Mouse (Mus musculus): ENCODE measurements around the gene Phf21a. TPM values are rescaled to one million over a fixed set of nuclear protein-coding genes. Genes with fewer than 3 reads are reported as not detected.
"Not testable (repeated sequence)": the region's sequence is repeated elsewhere in the genome, so short reads cannot be mapped to it uniquely, and the experiment has no call there.

The Phf21a gene
- polyA plus RNA-seq, 1 experiment: 25.3 TPM

DNA sequence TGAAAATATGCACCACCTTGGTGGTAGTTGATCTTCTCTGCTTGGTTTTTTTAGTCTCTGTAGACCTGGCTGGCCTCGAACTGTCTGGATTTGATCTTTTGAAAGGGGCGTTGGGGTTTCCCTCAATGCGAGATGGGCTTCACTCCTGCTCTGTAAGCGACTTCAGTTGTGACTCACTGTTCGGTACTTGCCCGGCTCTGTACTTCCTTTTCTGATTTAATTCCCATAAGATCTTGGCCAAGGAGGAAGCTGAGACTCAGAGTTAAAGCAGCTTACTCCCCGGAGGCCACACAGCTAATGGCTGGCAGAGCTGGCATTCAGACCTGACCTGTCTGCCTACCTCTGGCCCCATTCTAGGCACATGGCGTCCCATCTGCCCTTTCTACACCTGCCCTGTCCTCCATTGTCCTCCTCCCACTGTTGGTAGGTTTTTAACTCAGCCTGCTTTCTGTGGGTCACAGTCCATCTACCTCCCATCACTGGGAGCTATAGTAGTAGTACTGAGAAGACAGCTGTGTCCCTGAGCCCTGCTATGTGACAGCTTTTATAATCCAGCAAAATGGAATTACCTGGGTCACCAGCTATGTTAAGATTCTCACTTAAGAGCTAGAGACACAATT is 27.5 kb upstream of the Phf21a start:
- no peak overlapping the region for H3K27ac ChIP-seq (replicated peaks; ENCODE audit: low read depth, low read length)
- no peak overlapping the region for H3K4me3 ChIP-seq (ENCODE audit: insufficient read depth, low read depth, low read length)
- H3K4me1 ChIP-seq (ENCODE audit: control insufficient read depth, insufficient read depth, insufficient read length, low read length): no peaks in the 10 kb centered on the region

DNA sequence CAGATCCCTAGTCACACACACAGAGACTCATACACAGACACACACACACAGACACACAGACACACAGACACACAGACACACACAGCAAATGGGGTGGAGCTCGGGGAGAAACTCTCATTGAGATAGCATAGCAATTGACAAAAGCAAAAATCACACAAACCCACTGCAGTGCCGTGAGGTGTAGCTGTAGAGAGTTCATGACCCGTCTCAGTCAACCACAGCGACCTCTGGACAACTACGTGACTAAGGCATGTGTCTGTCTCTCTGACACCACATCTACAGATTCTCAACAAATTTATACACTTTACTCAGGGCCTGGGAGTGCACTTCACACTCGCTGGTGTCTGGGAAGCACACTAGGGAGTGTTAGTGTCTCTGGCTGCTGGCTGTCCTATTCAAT is 27.0 kb upstream of the Phf21a start:
- no peak overlapping the region for H3K27ac ChIP-seq (replicated peaks; ENCODE audit: low read depth, low read length)
- no peaks in the 10 kb centered on the region for H3K4me1 ChIP-seq (ENCODE audit: control insufficient read depth, insufficient read depth, insufficient read length, low read length)
- H3K4me3 ChIP-seq (ENCODE audit: insufficient read depth, low read depth, low read length): no peak overlapping the region

DNA sequence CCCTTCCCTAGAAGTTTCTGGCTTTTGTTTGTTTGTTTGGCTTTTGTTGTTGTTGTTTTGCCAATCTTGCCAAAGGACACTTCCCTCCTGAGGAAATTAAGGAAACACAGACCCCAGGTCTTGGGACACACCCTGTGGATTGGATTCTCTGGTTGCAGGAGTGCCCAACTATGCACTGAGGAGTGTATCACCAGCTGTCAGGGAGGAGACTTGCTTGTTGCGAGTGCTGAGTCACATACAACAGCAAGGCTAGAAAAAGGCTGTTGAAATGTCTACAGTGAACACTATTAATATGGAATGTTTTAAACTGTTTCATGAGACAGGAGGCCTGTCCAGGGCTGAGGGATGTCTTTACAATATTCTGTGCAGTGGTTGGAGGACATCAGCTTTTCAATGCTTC is 26.0 kb upstream of the Phf21a start:
- no peaks in the 10 kb centered on the region for H3K4me1 ChIP-seq (ENCODE audit: control insufficient read depth, insufficient read depth, insufficient read length, low read length)
- H3K4me3 ChIP-seq (ENCODE audit: insufficient read depth, low read depth, low read length): no peak overlapping the region
- H3K27ac ChIP-seq (replicated peaks; ENCODE audit: low read depth, low read length): no peak overlapping the region

DNA sequence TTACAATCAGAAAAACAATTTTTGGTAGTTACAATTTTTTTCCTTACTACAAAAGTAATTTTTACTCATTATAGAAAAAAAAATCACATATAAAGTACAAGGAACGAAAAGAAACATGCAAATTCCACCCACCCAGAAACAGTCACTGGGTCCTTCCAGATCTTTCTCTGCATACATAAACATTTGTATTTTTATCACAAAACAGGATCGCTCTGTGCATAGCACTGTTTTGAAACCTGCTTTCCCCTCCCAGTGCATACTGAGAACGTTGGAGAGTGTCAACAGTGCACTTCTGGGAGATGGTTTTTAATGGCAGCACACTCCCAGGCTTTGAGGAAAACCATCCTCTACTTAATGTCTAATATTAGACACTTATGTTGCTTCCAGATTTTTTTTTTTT is 25.3 kb upstream of the Phf21a start:
- no peak overlapping the region for H3K4me3 ChIP-seq (ENCODE audit: insufficient read depth, low read depth, low read length)
- H3K27ac ChIP-seq (replicated peaks; ENCODE audit: low read depth, low read length): no peak overlapping the region
- no peaks in the 10 kb centered on the region for H3K4me1 ChIP-seq (ENCODE audit: control insufficient read depth, insufficient read depth, insufficient read length, low read length)

- Histone ChIP-seq H3K4me1 (ENCODE audit: control insufficient read depth, insufficient read depth, insufficient read length, low read length) (no peaks in the 10 kb centered on the region), H3K4me3 (ENCODE audit: insufficient read depth, low read depth, low read length) (no peak overlapping the region)
These were observed 23.3 kb upstream of the Phf21a start for GRCm38 (mm10) chr2:92069630-92070029.

DNA sequence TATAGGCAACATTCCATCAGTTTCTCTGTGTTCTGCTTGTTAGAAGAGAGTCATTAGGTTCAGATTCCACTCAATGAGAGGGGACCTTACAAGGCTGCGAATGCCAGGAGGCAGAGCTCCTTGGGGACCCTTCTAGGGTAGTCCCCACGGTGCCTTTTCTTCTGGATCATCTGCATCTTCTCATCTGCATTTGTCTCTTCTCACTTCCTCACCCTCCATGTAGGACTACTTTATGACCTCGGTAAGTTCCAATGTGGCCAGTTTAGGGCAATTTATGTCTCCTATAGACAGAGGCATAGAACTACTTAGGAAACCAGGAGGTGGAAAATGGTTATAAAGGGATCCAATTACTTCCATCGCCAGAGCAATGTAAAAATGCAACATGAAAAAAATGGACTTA is 21.8 kb upstream of the Phf21a start:
- Histone ChIP-seq H3K4me1 (ENCODE audit: control insufficient read depth, insufficient read depth, insufficient read length, low read length) (no peaks in the 10 kb centered on the region), H3K27ac (replicated peaks; ENCODE audit: low read depth, low read length) (no peak overlapping the region), H3K4me3 (ENCODE audit: insufficient read depth, low read depth, low read length) (no peak overlapping the region)

More at GRCm38 (mm10) chr2:92069630-92070029, 23.3 kb upstream of the Phf21a start:
- H3K27ac ChIP-seq (replicated peaks; ENCODE audit: low read depth, low read length): no peak overlapping the region

DNA sequence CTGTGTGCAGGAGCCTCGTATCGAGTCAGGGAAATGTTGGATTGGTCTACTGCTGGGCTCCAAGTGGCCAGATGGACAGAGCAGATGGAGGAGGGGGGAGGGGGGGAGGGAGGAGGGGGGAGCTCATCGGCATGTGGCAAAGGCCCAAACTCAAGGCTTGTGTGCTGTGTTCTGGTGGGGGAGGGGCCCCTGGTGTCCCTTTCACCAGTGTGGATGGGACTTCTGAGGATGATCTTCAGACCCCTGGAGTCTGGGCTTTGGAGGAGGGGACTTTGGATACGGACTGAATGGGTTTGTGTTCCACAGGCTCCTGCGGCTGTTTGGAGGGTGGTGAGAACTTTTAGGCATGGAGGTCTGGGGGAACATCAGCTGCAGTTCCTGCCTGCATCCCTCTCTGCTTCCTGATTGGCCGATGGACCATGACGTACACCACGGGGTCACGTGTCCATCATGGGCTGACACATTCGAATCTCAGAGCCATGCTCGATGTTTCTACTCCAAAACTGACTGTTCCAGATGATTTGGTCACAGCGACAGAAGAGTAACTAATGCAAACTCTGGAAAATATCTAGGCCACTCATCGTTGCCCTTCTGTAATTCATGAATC is 16.7 kb upstream of the Phf21a start:
- Histone ChIP-seq H3K27ac (replicated peaks; ENCODE audit: low read depth, low read length) (no peak overlapping the region), H3K4me1 (ENCODE audit: control insufficient read depth, insufficient read depth, insufficient read length, low read length) (no peaks in the 10 kb centered on the region), H3K4me3 (ENCODE audit: insufficient read depth, low read depth, low read length) (no peak overlapping the region)

DNA sequence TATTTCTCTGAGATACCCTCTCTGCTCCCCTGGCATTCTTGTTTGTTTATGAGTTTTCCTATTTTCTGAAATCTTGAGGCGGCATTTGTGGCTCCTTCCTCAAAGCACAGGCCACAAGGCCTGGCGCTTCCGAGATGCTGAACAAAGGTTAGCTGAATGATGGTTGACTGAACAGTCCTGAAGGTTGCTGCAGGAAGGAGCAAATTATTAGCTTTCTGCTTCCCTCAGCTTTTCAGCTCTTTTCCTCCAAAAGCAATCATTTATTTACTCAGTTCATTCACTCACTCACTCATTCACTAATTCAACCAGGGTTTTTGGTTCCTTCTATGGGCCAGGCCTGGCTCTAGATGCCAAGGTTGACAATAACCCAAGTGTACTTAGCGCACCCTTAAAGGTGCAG is 10.7 kb upstream of the Phf21a start:
- H3K27ac ChIP-seq (replicated peaks; ENCODE audit: low read depth, low read length): no peak overlapping the region
- H3K4me3 ChIP-seq (ENCODE audit: insufficient read depth, low read depth, low read length): no peak overlapping the region
- H3K4me1 ChIP-seq (ENCODE audit: control insufficient read depth, insufficient read depth, insufficient read length, low read length): no peaks in the 10 kb centered on the region

- Histone ChIP-seq H3K4me3 (ENCODE audit: insufficient read depth, low read depth, low read length) (no peak overlapping the region), H3K27ac (replicated peaks; ENCODE audit: low read depth, low read length) (no peak overlapping the region), H3K4me1 (ENCODE audit: control insufficient read depth, insufficient read depth, insufficient read length, low read length) (no peaks in the 10 kb centered on the region)
These were observed 7.2 kb upstream of the Phf21a start for GRCm38 (mm10) chr2:92085721-92086120.

- Histone ChIP-seq H3K4me3 (ENCODE audit: insufficient read depth, low read depth, low read length) (no peak overlapping the region), H3K4me1 (ENCODE audit: control insufficient read depth, insufficient read depth, insufficient read length, low read length) (no peaks in the 10 kb centered on the region), H3K27ac (replicated peaks; ENCODE audit: low read depth, low read length) (no peak overlapping the region)
These were observed 5.9 kb upstream of the Phf21a start for GRCm38 (mm10) chr2:92087065-92087464.

DNA sequence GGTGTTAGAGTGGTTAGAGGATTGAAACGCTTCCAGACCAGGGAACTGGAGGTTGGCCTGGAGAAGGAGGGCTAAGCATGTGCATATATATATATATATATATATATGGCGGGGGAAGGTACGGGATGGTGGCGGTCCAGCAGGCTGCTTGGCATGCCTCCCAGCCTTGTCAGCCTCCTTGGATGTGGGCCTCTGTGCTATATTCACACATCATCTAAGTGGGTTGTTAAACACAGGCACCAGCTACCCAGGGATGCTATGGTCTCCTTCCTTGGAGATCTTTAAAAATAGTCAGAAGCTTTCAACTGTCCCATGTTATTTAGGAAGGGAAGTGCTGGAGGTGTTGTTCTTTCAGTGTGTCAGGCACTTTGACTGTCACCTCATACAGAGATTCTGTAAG is 3.1 kb upstream of the Phf21a start:
- Histone ChIP-seq H3K27ac (replicated peaks; ENCODE audit: low read depth, low read length) (no peak overlapping the region), H3K4me1 (ENCODE audit: control insufficient read depth, insufficient read depth, insufficient read length, low read length) (no peaks in the 10 kb centered on the region), H3K4me3 (ENCODE audit: insufficient read depth, low read depth, low read length) (no peak overlapping the region)

DNA sequence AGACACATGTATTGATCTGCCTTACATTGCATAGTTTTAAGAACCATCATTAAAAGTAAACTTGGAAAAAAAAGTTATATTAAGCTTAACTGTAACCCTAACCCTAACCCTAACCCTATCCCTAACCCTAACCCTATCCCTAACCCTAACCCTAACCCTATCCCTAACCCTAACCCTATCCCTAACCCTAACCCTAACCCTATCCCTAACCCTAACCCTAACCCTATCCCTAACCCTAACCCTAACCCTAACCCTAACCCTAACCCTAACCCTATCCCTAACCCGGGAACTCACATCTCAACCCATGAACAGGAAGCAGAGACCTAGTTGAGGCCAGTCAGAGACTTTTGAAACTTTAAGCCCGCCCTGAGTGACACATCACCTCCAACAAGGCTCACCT is 586 bp downstream of the Phf21a start:
- H3K27ac ChIP-seq (replicated peaks; ENCODE audit: low read depth, low read length); H3K4me1 ChIP-seq (ENCODE audit: control insufficient read depth, insufficient read depth, insufficient read length, low read length): not testable (repeated sequence)

DNA sequence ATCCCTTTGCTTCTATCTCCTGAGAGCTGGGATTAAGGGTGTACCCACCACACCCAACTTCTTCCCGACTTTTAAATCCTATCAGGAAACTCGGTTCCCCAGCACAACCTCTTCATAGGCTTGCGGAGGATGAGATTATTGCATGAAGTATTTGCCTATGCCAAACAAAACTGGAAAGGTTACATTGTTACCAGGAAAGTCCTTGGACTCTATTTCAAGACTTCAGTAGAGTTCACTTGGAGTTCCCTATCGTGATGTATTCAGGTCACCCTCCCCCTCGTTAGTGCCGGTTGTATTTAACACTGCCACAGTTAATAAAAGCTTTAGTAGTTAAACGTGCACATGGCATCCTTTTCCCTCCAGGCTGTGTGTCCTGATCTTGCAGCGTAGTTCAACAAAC is 1.2 kb downstream of the Phf21a start:
- Histone ChIP-seq H3K4me3 (ENCODE audit: insufficient read depth, low read depth, low read length) (no peak overlapping the region), H3K4me1 (ENCODE audit: control insufficient read depth, insufficient read depth, insufficient read length, low read length) (no peaks in the 10 kb centered on the region), H3K27ac (replicated peaks; ENCODE audit: low read depth, low read length) (no peak overlapping the region)

More for the DNA sequence above, 586 bp downstream of the Phf21a start:
- H3K4me3 ChIP-seq (ENCODE audit: insufficient read depth, low read depth, low read length): not testable (repeated sequence)

- no peaks in the 10 kb centered on the region for H3K4me1 ChIP-seq (ENCODE audit: control insufficient read depth, insufficient read depth, insufficient read length, low read length)
- no peak overlapping the region for H3K4me3 ChIP-seq (ENCODE audit: insufficient read depth, low read depth, low read length)
- H3K27ac ChIP-seq (replicated peaks; ENCODE audit: low read depth, low read length): no peak overlapping the region
These were observed 7.9 kb downstream of the Phf21a start for GRCm38 (mm10) chr2:92100768-92101167.

DNA sequence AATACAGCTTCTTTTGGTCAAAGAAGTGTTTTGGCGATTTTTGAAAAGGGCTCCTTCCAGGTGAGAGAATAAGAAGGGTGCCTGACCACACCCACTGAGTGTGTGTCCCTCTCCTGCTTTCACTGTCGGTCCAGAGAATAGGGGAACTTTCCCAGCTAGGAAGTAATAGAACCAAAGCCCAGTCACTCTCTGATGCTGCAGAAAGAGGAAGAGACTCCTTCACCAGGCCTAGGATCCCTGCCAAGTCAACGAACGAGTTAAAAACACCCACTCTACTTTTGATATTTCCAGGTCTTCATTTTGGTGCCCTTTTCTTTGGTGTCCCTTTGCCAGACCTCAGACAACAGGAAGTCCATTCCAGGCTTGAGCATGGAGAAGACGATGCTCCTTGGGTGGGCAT is 31.6 kb downstream of the Phf21a start:
- Histone ChIP-seq H3K4me3 (ENCODE audit: insufficient read depth, low read depth, low read length) (no peak overlapping the region), H3K27ac (replicated peaks; ENCODE audit: low read depth, low read length) (no peak overlapping the region), H3K4me1 (ENCODE audit: control insufficient read depth, insufficient read depth, insufficient read length, low read length) (no peaks in the 10 kb centered on the region)

DNA sequence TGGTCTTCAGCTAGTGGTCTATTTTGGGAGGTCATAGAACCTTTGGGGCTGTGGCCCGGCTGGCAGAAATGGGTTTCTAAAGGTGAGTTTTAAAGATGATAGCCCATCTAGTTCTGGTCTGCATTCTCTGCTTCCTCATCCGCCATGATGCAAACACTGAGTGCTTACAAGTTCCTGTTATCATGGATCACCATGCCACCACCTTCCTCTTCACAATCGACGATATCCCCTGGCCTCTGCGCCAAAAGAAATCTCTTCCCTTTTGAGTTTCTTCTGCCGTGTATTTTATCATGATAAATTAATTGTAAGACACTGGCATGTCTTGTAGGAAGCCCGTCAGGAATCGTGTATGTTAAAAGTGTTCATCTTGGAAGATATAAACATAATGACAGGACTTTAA is 32.4 kb downstream of the Phf21a start:
- Histone ChIP-seq H3K4me3 (ENCODE audit: insufficient read depth, low read depth, low read length) (no peak overlapping the region), H3K27ac (replicated peaks; ENCODE audit: low read depth, low read length) (no peak overlapping the region), H3K4me1 (ENCODE audit: control insufficient read depth, insufficient read depth, insufficient read length, low read length) (no peaks in the 10 kb centered on the region)
